In genomic region chr7:82174571-82175326, GRCm38 (mm10) we compare ENCODE assay signal across 9 mouse cellular contexts. TPM values are rescaled to one million over a fixed set of nuclear protein-coding genes. Genes with fewer than 3 reads are reported as not detected.
DNase-seq lines count a peak whose midpoint lies in the region; ATAC-seq lines count a peak whose summit lies in the region.
"Had no signal": no experiment of that assay in that cellular context is flagged by ENCODE, and none has a peak within 500 bp of the region (broad histone marks: within the 10 kb centered on the region; RNA-seq: fewer than 3 reads in every experiment).

No protein-coding gene starts in this region.

- H3K4me3 ChIP-seq in intestine, embryonic 16.5 days (ENCODE audit: low read length): peak overlapping the region; percentile 72

- peak; percentile 98 for ATAC-seq in intestine, embryonic 16.5 days
- ATAC-seq in megakaryocyte progenitor cell, adult 5-6 weeks (replicated peaks; ENCODE audit: poor library complexity): peak; percentile 88
- ATAC-seq in monocyte, adult 5-6 weeks (replicated peaks; ENCODE audit: insufficient number of reproducible peaks, low FRiP score, low TSS enrichment, poor library complexity, severe bottlenecking): no peak

- H3K27me3 ChIP-seq in intestine, embryonic 16.5 days (replicated peaks; ENCODE audit: control insufficient read depth, insufficient read depth, low read length): peaks cover 8% of the 10 kb centered on the region; the same call in 1 of the 2 replicates

- WGBS in intestine, embryonic 16.5 days: under 1% methylated on average over 72 of the region's 72 CpGs

- H3K4me1 ChIP-seq in intestine, embryonic 16.5 days (ENCODE audit: control insufficient read depth, insufficient read depth, low read length): peaks cover 18% of the 10 kb centered on the region

- H3K9ac ChIP-seq in intestine, embryonic 16.5 days (ENCODE audit: low read depth, low read length): peak overlapping the region; percentile 70

- intact Hi-C loops in left cerebral cortex, postnatal 10 days (cut with DNase I): loop anchor here (5.0 kb wide), 2 partner anchors 73 to 88 kb away; no protein-coding TSS in a partner anchor

- peak overlapping the region; percentile 98 for H3K4me2 ChIP-seq in intestine, embryonic 16.5 days (ENCODE audit: low read depth, low read length)

- peak; percentile 85 for DNase-seq in adrenal gland, postnatal 25 days
- DNase-seq in embryo, embryonic 9.5 days (ENCODE audit: extremely low spot score): peak; percentile 80
- peak; percentile 97 for DNase-seq in heart, adult 11 months
- DNase-seq in left cerebral cortex, postnatal 10 days (ENCODE audit: extremely low spot score in 1 of 2, low spot score in 2 of 2): peak; percentile 91 to 93
- DNase-seq in right cerebral cortex, postnatal 25 days: peak; percentile 89

- no peak overlapping the region for H3K27ac ChIP-seq in intestine, embryonic 16.5 days (ENCODE audit: low read length)

- no peaks in the 10 kb centered on the region for H3K36me3 ChIP-seq in intestine, embryonic 16.5 days (ENCODE audit: control insufficient read depth, insufficient read depth, low read length)

- H3K9me3 ChIP-seq in intestine, embryonic 16.5 days (ENCODE audit: control insufficient read depth, low read length): no peaks in the 10 kb centered on the region

RNA-seq across cellular contexts. Expression of gene Sh3gl3, which starts 1.1 kb away (rescaled TPM):
- 6.7 and 8.9 TPM in 2 replicates for total RNA-seq in adrenal gland, postnatal 25 days (2021)
- 7.9 and 8.7 TPM in 2 replicates for polyA plus RNA-seq in intestine, embryonic 16.5 days (2015; fragmentation: Nextera tagmentation; extraction: Ambion mirVana)
- 10 to 100 TPM; 59.5 to 60.4 TPM for total RNA-seq in left cerebral cortex, postnatal 10 days (2021)
- not detected in 2 replicates for total RNA-seq in megakaryocyte progenitor cell, adult 5-6 weeks (2015)
- not detected in 2 replicates for total RNA-seq in megakaryocyte progenitor cell, adult 5-6 weeks (2017)
- total RNA-seq in monocyte, adult 5-6 weeks (2017): not detected in 3 replicates
- total RNA-seq: neutrophil, adult 5-6 weeks had no signal
